Mouse (Mus musculus) forelimb bud, embryonic 11.5 days (tissue): ENCODE results near the gene Tinf2.

Source experiments
- DNase-seq: peaks from one replicate; pipeline ENCODE4 v3.0.0-alpha.2; 2012; ENCODE audit warnings: low read depth, low spot score

The Tinf2 gene

GRCm38 (mm10) chr14:55706051-55706600 lies 24.5 kb upstream of the Tinf2 start:
- no peak for DNase-seq

- no peak for DNase-seq
Observed at GRCm38 (mm10) chr14:55702761-55703160, 21.1 kb upstream of the Tinf2 start.

- no peak for DNase-seq
Observed at GRCm38 (mm10) chr14:55701131-55701530, 19.5 kb upstream of the Tinf2 start.

- no peak for DNase-seq
Observed at GRCm38 (mm10) chr14:55697226-55697625, 15.6 kb upstream of the Tinf2 start.

- DNase-seq = no peak
Observed at GRCm38 (mm10) chr14:55689433-55689832, 7.8 kb upstream of the Tinf2 start.

GRCm38 (mm10) chr14:55682118-55682493 lies 486 bp upstream of the Tinf2 start:
- DNase-seq = no peak

- DNase-seq = no peak
Observed at GRCm38 (mm10) chr14:55677615-55678014, 4.0 kb downstream of the Tinf2 start.

GRCm38 (mm10) chr14:55672741-55673060 lies 8.9 kb downstream of the Tinf2 start:
- no peak for DNase-seq

GRCm38 (mm10) chr14:55671833-55672740 lies 9.5 kb downstream of the Tinf2 start, which contains the start of the genes Gmpr2 and Nedd8:
Gene Gmpr2 (plus strand): TSS chr14:55671941.
Gene Nedd8 (minus strand): TSS chr14:55672124.
- DNase-seq = peak; percentile 94

GRCm38 (mm10) chr14:55671486-55671832 lies 10.2 kb downstream of the Tinf2 start:
- DNase-seq = no peak

- no peak for DNase-seq
Observed at GRCm38 (mm10) chr14:55660636-55661035, 21.0 kb downstream of the Tinf2 start.

GRCm38 (mm10) chr14:55659960-55660573 lies 21.6 kb downstream of the Tinf2 start, which contains the start of gene Mdp1:
Gene Mdp1 (minus strand): TSS chr14:55660508.
- peak; percentile 80 for DNase-seq

- DNase-seq = no peak
Observed at GRCm38 (mm10) chr14:55658011-55658410, 23.6 kb downstream of the Tinf2 start.

- no peak for DNase-seq
Observed at GRCm38 (mm10) chr14:55656935-55657334, 24.7 kb downstream of the Tinf2 start.

GRCm38 (mm10) chr14:55651528-55651927 lies 30.1 kb downstream of the Tinf2 start:
- no peak for DNase-seq

GRCm38 (mm10) chr14:55649884-55650283 lies 31.7 kb downstream of the Tinf2 start, which contains the start of gene Tssk4:
Gene Tssk4 (plus strand): TSS chr14:55650184.
- no peak for DNase-seq

- no peak for DNase-seq
Observed at GRCm38 (mm10) chr14:55644261-55644888, 37.2 kb downstream of the Tinf2 start.

GRCm38 (mm10) chr14:55643060-55643907 lies 38.3 kb downstream of the Tinf2 start, which contains the start of gene Tm9sf1:
Gene Tm9sf1 (minus strand): TSS chr14:55643806.
- peak; percentile 64 for DNase-seq

GRCm38 (mm10) chr14:55642679-55643059 lies 39.0 kb downstream of the Tinf2 start:
- DNase-seq = no peak

GRCm38 (mm10) chr14:55641291-55641690 lies 40.3 kb downstream of the Tinf2 start:
- no peak for DNase-seq

- DNase-seq = no peak
Observed at GRCm38 (mm10) chr14:55640816-55641215, 40.8 kb downstream of the Tinf2 start.
